Mouse (Mus musculus) lung, adult 2 months (tissue): ENCODE results near the gene Vps13c. TPM values are rescaled to one million over a fixed set of nuclear protein-coding genes. Genes with fewer than 3 reads are reported as not detected.

ENCODE experiments used
- DNase-seq: peaks from one replicate; pipeline ENCODE4 v3.0.0; 2022
- H3K4me1 ChIP-seq: fragments of 200-500 bp; 2 replicates; pipeline ENCODE4 v1.6.1; 2011; ENCODE audit warnings: low read length; ENCODE audit not compliant: control insufficient read depth, insufficient read depth
- H3K4me3 ChIP-seq: fragments of 200-500 bp; replicated peaks from 2 replicates; pipeline ENCODE3; 2011; ENCODE audit warnings: low read depth, mild to moderate bottlenecking, control low read depth, low read length; ENCODE audit errors: extremely low read depth
- CTCF ChIP-seq: fragments of 200-500 bp; IDR thresholded peaks from 2 replicates; pipeline ENCODE4 v1.5.1; 2011; ENCODE audit warnings: mild to moderate bottlenecking, low read length, control low read depth; ENCODE audit not compliant: insufficient read depth
- POLR2A ChIP-seq: fragments of 200-500 bp; IDR thresholded peaks from 2 replicates; pipeline ENCODE4 v1.6.1; 2011; ENCODE audit warnings: low read depth, mild to moderate bottlenecking, control low read depth, low read length, borderline replicate concordance; ENCODE audit errors: extremely low read depth
- WGBS: fragments of 180-500 bp; shearing (Covaris S2); methylation state at CpG from one replicate; pipeline ENCODE4 v1.1.7; 2018; 5-methylcytosine and 5-hydroxymethylcytosine counted together
- polyA plus RNA-seq: library from polyadenylated mRNA; depleted of rRNA; stranded (reverse); fragments of >200 nt; gene quantifications from 2 replicates; pipeline ENCODE4 v1.2.3, GENCODE M21; 2012

Gene Vps13c
- polyA plus RNA-seq, 1 experiment, result 9.1 TPM

GRCm38 (mm10) chr9:67828182-67828581, 12.0 kb upstream of the Vps13c start:
- Histone ChIP-seq H3K4me1 (no peaks in the 10 kb centered on the region), H3K4me3 (no peak overlapping the region)
- peak; percentile 47 for DNase-seq
- peak; percentile 56 for TF ChIP-seq CTCF
- TF ChIP-seq POLR2A, result no peak
- 11% methylated on average over 3 of the region's 3 CpGs for WGBS

GRCm38 (mm10) chr9:67830411-67831358, 9.5 kb upstream of the Vps13c start:
- Histone ChIP-seq H3K4me3 (peak overlapping the region; percentile 37), H3K4me1 (no peaks in the 10 kb centered on the region)
- no peak for DNase-seq
- WGBS, result 2% methylated on average over 82 of the region's 84 CpGs
- no peak for TF ChIP-seq POLR2A
- no peak for TF ChIP-seq CTCF

- no peaks in the 10 kb centered on the region for H3K4me1 ChIP-seq
- 1% methylated on average over 55 of the region's 57 CpGs for WGBS
- TF ChIP-seq POLR2A (no peak), CTCF (no peak)
- H3K4me3 ChIP-seq, result peak overlapping the region; percentile 4
- no peak for DNase-seq
These were observed 8.7 kb upstream of the Vps13c start for GRCm38 (mm10) chr9:67831359-67832045.

- H3K4me3 ChIP-seq, result peak within 1 kb of the TSS; percentile 17
- no peak for DNase-seq
- WGBS, result 3% methylated on average over 20 of the region's 20 CpGs
- no peaks in the 10 kb centered on the region for H3K4me1 ChIP-seq
- no peak for TF ChIP-seq POLR2A
- no peak for TF ChIP-seq CTCF
These were observed 8.1 kb upstream of the Vps13c start, which contains the start of gene C2cd4a for GRCm38 (mm10) chr9:67832046-67832605. Gene C2cd4a (minus strand): TSS chr9:67832330.

- H3K4me3 ChIP-seq, result no peak overlapping the region
- TF ChIP-seq CTCF (no peak), POLR2A (no peak)
- 77% methylated on average over 5 of the region's 5 CpGs for WGBS
- H3K4me1 ChIP-seq, result no peaks in the 10 kb centered on the region
- no peak for DNase-seq
These were observed 5.7 kb upstream of the Vps13c start for GRCm38 (mm10) chr9:67834535-67834934.

GRCm38 (mm10) chr9:67837311-67837710, 2.9 kb upstream of the Vps13c start:
- no peaks in the 10 kb centered on the region; the same call in 1 of the 2 replicates for H3K4me1 ChIP-seq
- DNase-seq, result no peak
- TF ChIP-seq POLR2A (no peak), CTCF (no peak)
- H3K4me3 ChIP-seq, result no peak overlapping the region
- 77% methylated on average over 2 of the region's 2 CpGs for WGBS

- DNase-seq, result no peak
- no peak for TF ChIP-seq POLR2A
- TF ChIP-seq CTCF, result no peak
- 14% methylated on average over 5 of the region's 5 CpGs for WGBS
These were observed 2.6 kb downstream of the Vps13c start for GRCm38 (mm10) chr9:67842797-67843196.

GRCm38 (mm10) chr9:67845012-67845411, 4.8 kb downstream of the Vps13c start:
- no peak for DNase-seq
- no peak overlapping the region for H3K4me3 ChIP-seq
- WGBS, result 52% methylated on average over 4 of the region's 4 CpGs
- TF ChIP-seq CTCF (no peak), POLR2A (no peak)
- peaks cover 5% of the 10 kb centered on the region for H3K4me1 ChIP-seq

More at GRCm38 (mm10) chr9:67842797-67843196, 2.6 kb downstream of the Vps13c start:
- Histone ChIP-seq H3K4me3 (no peak overlapping the region), H3K4me1 (peaks cover 5% of the 10 kb centered on the region)

GRCm38 (mm10) chr9:67845648-67846047, 5.5 kb downstream of the Vps13c start:
- DNase-seq, result no peak
- H3K4me3 ChIP-seq, result no peak overlapping the region
- peaks cover 5% of the 10 kb centered on the region for H3K4me1 ChIP-seq
- WGBS, result 47% methylated on average over 5 of the region's 5 CpGs
- TF ChIP-seq POLR2A (no peak), CTCF (no peak)
